Mouse (Mus musculus) ES-E14 (cell line): ENCODE results near the gene Mia3.

Source experiments
- CHD2 ChIP-seq: IDR thresholded peaks from 2 replicates; pipeline ENCODE4 v1.6.1; 2014; ENCODE audit warnings: mild to moderate bottlenecking, low read depth, low read length, inconsistent platforms
- HCFC1 ChIP-seq: IDR thresholded peaks from 2 replicates; pipeline ENCODE4 v1.6.1; 2012; ENCODE audit warnings: low read length, inconsistent platforms, borderline replicate concordance; ENCODE audit not compliant: insufficient read depth
- MAFK ChIP-seq: IDR thresholded peaks from 2 replicates; pipeline ENCODE4 v1.6.1; 2014; ENCODE audit warnings: mild to moderate bottlenecking, low read depth, low read length, inconsistent platforms; ENCODE audit not compliant: insufficient read depth
- ZC3H11A ChIP-seq: IDR thresholded peaks from 2 replicates; pipeline ENCODE4 v1.6.1; 2012; ENCODE audit warnings: low read depth, mild to moderate bottlenecking, inconsistent platforms, low read length, borderline replicate concordance
- ZNF384 ChIP-seq: IDR thresholded peaks from 2 replicates; pipeline ENCODE4 v1.6.1; 2012; ENCODE audit warnings: low read depth, low read length, inconsistent platforms

GRCm38 (mm10) chr1:183382621-183383020, 13.3 kb upstream of the Mia3 start:
- TF ChIP-seq MAFK = no peak
- TF ChIP-seq ZNF384 = no peak
- TF ChIP-seq CHD2 = no peak
- TF ChIP-seq ZC3H11A = no peak
- no peak for TF ChIP-seq HCFC1
